Mouse (Mus musculus): ENCODE measurements around the gene 1110051M20Rik.

DNA sequence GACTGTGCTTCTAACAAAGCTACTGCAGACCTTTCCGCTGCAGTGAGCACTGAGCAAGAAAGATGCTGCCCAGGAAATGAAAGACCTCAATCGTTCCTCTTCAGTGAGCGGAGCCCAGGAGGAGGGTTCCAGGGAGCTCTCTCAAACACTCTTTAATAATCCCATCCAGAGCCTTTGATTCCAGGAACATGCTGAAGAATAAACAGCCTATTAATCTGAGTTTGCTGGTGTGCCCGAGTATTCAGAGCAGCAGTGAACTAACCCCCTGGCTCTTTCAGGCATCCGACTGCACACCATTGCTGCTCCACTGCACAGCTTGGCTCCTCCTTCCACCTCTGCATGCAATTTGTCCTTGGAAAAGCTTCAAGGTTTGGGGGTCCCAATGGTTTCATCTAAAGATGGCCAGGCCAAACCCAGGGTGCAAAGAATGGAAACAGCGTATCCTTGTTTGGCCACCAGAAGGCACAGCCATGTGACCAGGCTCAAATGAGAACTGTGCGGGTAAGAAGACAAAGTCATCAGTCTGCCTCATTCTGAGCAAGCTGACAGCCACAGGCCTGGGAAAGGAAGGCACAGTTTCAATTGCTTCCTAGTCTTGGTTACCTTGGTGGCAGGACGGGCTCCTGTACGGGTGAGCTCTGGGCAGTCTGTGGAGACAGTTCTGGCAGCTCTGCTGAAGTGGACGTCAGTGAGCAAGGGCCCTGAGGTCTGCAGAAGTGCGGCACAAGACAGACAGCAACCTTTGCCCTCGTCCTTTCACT lies 116.4 kb downstream of the 1110051M20Rik start:
- no peak for TF ChIP-seq POLR2AphosphoS2 (IDR thresholded peaks at IDR 0.05; ENCODE audit: insufficient read length, low read depth)
- no peak for TF ChIP-seq POLR2A (IDR thresholded peaks at IDR 0.05; ENCODE audit: insufficient read length, low read depth)
- no peak for TF ChIP-seq CEBPB (IDR thresholded peaks at IDR 0.05; ENCODE audit: insufficient read depth, poor library complexity, severe bottlenecking)
- TF ChIP-seq TCF12 (IDR thresholded peaks at IDR 0.05; ENCODE audit: insufficient read depth, poor library complexity, severe bottlenecking) = no peak
- no peak for TF ChIP-seq MAX (IDR thresholded peaks at IDR 0.05; ENCODE audit: low read depth)
- TF ChIP-seq USF1 (IDR thresholded peaks at IDR 0.05; ENCODE audit: low read depth) = no peak
- TF ChIP-seq TCF3 (IDR thresholded peaks at IDR 0.05; ENCODE audit: insufficient read length, low read depth) = no peak
- TF ChIP-seq REST (IDR thresholded peaks at IDR 0.05; ENCODE audit: insufficient read depth, insufficient read length) = no peak
- no peak for TF ChIP-seq MYOG (IDR thresholded peaks at IDR 0.05; ENCODE audit: control insufficient read depth in 1 of 3, insufficient read depth in 1 of 3, insufficient read length in 2 of 3, low read depth in 2 of 3)
- no peak for TF ChIP-seq MYOD1 (IDR thresholded peaks at IDR 0.05; ENCODE audit: control insufficient read depth in 1 of 3, insufficient read length in 2 of 3, low read depth in 2 of 3)
